Mouse (Mus musculus) MEL-GATA-1-ER (cell line): ENCODE measurements around the gene Il25.

Experiments
- DNase-seq: peaks from one replicate; pipeline ENCODE4 v3.0.0-alpha.2; 2012; ENCODE audit warnings: low read depth; ENCODE audit errors: extremely low read depth

Gene Il25

GRCm38 (mm10) chr14:54932645-54933150 is at the start of gene Il25:
Il25 (plus strand) TSS chr14:54932695.
- no peak for DNase-seq

- no peak for DNase-seq
Measured at GRCm38 (mm10) chr14:54883154-54884021, 49.1 kb upstream of the Il25 start, which contains the start of the genes Bcl2l2 and Gm20521. Bcl2l2 (plus strand) TSS chr14:54883377. Gm20521 (plus strand) TSS chr14:54883441.

GRCm38 (mm10) chr14:54884022-54884712 is 48.3 kb upstream of the Il25 start:
- DNase-seq, result no peak

- DNase-seq, result no peak
Measured at GRCm38 (mm10) chr14:54885309-54885708, 47.2 kb upstream of the Il25 start.

GRCm38 (mm10) chr14:54892200-54892599 is 40.3 kb upstream of the Il25 start, which contains the start of gene Pabpn1:
Pabpn1 (plus strand) TSS chr14:54892500.
- no peak for DNase-seq

- DNase-seq, result peak; percentile 99
Measured at GRCm38 (mm10) chr14:54893651-54894181, 38.8 kb upstream of the Il25 start.

- no peak for DNase-seq
Measured at GRCm38 (mm10) chr14:54894296-54895151, 38.0 kb upstream of the Il25 start.

- no peak for DNase-seq
Measured at GRCm38 (mm10) chr14:54897445-54897844, 35.0 kb upstream of the Il25 start.

- DNase-seq, result peak; percentile 71
Measured at GRCm38 (mm10) chr14:54900383-54900782, 32.1 kb upstream of the Il25 start.

GRCm38 (mm10) chr14:54903641-54904040 is 28.9 kb upstream of the Il25 start:
- DNase-seq, result no peak

GRCm38 (mm10) chr14:54908682-54909081 is 23.8 kb upstream of the Il25 start:
- DNase-seq, result no peak

GRCm38 (mm10) chr14:54912109-54912850 is 20.2 kb upstream of the Il25 start:
- no peak for DNase-seq

- DNase-seq, result no peak
Measured at GRCm38 (mm10) chr14:54912886-54913285, 19.6 kb upstream of the Il25 start, which contains the start of gene Slc22a17. Slc22a17 (minus strand) TSS chr14:54913132.

- DNase-seq, result no peak
Measured at GRCm38 (mm10) chr14:54913343-54913742, 19.2 kb upstream of the Il25 start.

- no peak for DNase-seq
Measured at GRCm38 (mm10) chr14:54920076-54920685, 12.3 kb upstream of the Il25 start.

- DNase-seq, result peak; percentile 17
Measured at GRCm38 (mm10) chr14:54924641-54925348, 7.7 kb upstream of the Il25 start.

GRCm38 (mm10) chr14:54925349-54926342 is 6.8 kb upstream of the Il25 start, which contains the start of gene Efs:
Efs (minus strand) TSS chr14:54926126.
- DNase-seq, result no peak
